Mouse (Mus musculus): ENCODE data around the gene Zdhhc23. TPM values are rescaled to one million over a fixed set of nuclear protein-coding genes. Genes with fewer than 3 reads are reported as not detected.

Zdhhc23 gene
- total RNA-seq (2021) = 10 to 100 TPM in 1 of 2 experiments, 1 to 10 TPM in 1; 4.3 to 13.9 TPM
- long read RNA-seq, experiment 1, partial matches to known transcripts = 3 of 10 reads
- long read RNA-seq, experiment 1, other reads (novel, unspliced or antisense) = 7 of 10 reads
- long read RNA-seq, experiment 2, partial matches to known transcripts = 8 of 10 reads
- long read RNA-seq, experiment 2, other reads (novel, unspliced or antisense) = 2 of 10 reads

- no peak for DNase-seq
Measured at GRCm38 (mm10) chr16:43979328-43980109, at the start of gene Zdhhc23. Gene Zdhhc23 (minus strand): TSS chr16:43979791.

- no peak for DNase-seq
Measured at GRCm38 (mm10) chr16:44029273-44029672, 49.7 kb upstream of the Zdhhc23 start.

GRCm38 (mm10) chr16:44026822-44027221 lies 47.2 kb upstream of the Zdhhc23 start:
- DNase-seq = no peak

- no peak for DNase-seq
Measured at GRCm38 (mm10) chr16:44026210-44026609, 46.6 kb upstream of the Zdhhc23 start.

- no peak for DNase-seq
Measured at GRCm38 (mm10) chr16:44018986-44019548, 39.5 kb upstream of the Zdhhc23 start.

- DNase-seq = no peak
Measured at GRCm38 (mm10) chr16:44018372-44018771, 38.8 kb upstream of the Zdhhc23 start.

- DNase-seq = no peak
Measured at GRCm38 (mm10) chr16:44017707-44018106, 38.1 kb upstream of the Zdhhc23 start.

GRCm38 (mm10) chr16:44016164-44016563 lies 36.6 kb upstream of the Zdhhc23 start:
- no peak for DNase-seq

GRCm38 (mm10) chr16:44015416-44016158 lies 36.0 kb upstream of the Zdhhc23 start:
- DNase-seq = no peak

GRCm38 (mm10) chr16:44011010-44011409 lies 31.4 kb upstream of the Zdhhc23 start:
- DNase-seq = no peak

- no peak for DNase-seq
Measured at GRCm38 (mm10) chr16:44002086-44002485, 22.5 kb upstream of the Zdhhc23 start.

- DNase-seq = no peak
Measured at GRCm38 (mm10) chr16:43999541-43999940, 19.9 kb upstream of the Zdhhc23 start.

- DNase-seq = no peak
Measured at GRCm38 (mm10) chr16:43999111-43999510, 19.5 kb upstream of the Zdhhc23 start.

GRCm38 (mm10) chr16:43994623-43995022 lies 15.0 kb upstream of the Zdhhc23 start:
- DNase-seq = no peak

GRCm38 (mm10) chr16:43986299-43986698 lies 6.7 kb upstream of the Zdhhc23 start:
- no peak for DNase-seq

- no peak for DNase-seq
Measured at GRCm38 (mm10) chr16:43980110-43980609, 569 bp upstream of the Zdhhc23 start.

GRCm38 (mm10) chr16:43979010-43979327 lies 622 bp downstream of the Zdhhc23 start:
- no peak for DNase-seq

- peak; percentile 48 for DNase-seq
Measured at GRCm38 (mm10) chr16:43973606-43974220, 5.9 kb downstream of the Zdhhc23 start.

GRCm38 (mm10) chr16:43973147-43973546 lies 6.4 kb downstream of the Zdhhc23 start:
- DNase-seq = no peak

GRCm38 (mm10) chr16:43972391-43972790 lies 7.2 kb downstream of the Zdhhc23 start:
- no peak for DNase-seq

- DNase-seq = no peak
Measured at GRCm38 (mm10) chr16:43971741-43972140, 7.8 kb downstream of the Zdhhc23 start.

- no peak for DNase-seq
Measured at GRCm38 (mm10) chr16:43971189-43971588, 8.4 kb downstream of the Zdhhc23 start.

Measured in gastrocnemius, postnatal 25 days (tissue).